Mouse (Mus musculus): ENCODE measurements around the gene Rapgefl1. TPM values are rescaled to one million over a fixed set of nuclear protein-coding genes. Genes with fewer than 3 reads are reported as not detected.
A peak's percentile ranks its signal among the peaks of the same experiment; 100 is the strongest.

Rapgefl1 gene
- polyA plus RNA-seq, 1 experiment from 2014 or later = 0.57 TPM

DNA sequence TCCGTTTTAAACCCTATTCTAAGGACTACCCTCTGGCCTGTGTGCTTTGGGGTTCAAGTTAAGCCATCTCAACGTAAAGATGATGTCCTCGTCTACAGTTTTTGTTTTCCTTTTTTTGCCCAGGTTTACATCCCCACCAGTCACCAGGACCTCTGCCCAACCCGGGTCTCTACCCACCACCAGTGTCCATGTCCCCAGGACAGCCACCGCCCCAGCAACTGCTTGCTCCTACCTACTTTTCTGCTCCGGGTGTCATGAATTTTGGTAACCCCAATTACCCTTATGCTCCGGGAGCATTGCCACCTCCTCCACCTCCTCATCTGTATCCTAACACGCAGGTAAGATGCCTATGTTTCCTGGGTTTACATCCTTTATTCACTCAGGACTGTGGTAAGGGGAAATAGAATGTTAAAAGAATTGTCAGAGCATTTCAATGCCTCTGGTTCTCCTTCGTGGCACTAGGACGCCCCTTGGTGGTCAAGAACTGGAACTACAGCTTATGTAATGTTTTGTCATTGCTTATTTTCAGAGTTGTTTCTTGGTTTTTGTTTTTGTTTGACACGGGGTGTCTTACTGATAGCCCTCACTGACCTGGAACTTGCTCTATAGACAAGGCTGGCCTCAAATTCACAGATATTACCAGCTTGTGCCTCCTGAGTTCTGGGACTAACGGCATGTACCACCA is 7.4 kb upstream of the Rapgefl1 start:
- no peak overlapping the region for H3K4me2 ChIP-seq
- no peak overlapping the region for H3K27ac ChIP-seq (ENCODE audit: low read depth, low read length)
- H3K4me3 ChIP-seq (ENCODE audit: low read depth, low read length) = no peak overlapping the region
- WGBS (ENCODE audit: insufficient replicate concordance) = 72% methylated on average over 12 of the region's 12 CpGs
- H3K9me3 ChIP-seq (replicated peaks; ENCODE audit: control insufficient read depth, low read length) = no peaks in the 10 kb centered on the region
- no peak overlapping the region for H3K9ac ChIP-seq (ENCODE audit: low read depth, low read length)
- H3K4me1 ChIP-seq (ENCODE audit: control insufficient read depth, insufficient read depth, low read length) = no peaks in the 10 kb centered on the region
- peaks cover 34% of the 10 kb centered on the region for H3K36me3 ChIP-seq (ENCODE audit: control insufficient read depth, insufficient read depth, low read length)
- ATAC-seq (replicated peaks; ENCODE audit: insufficient number of reproducible peaks, low FRiP score, low TSS enrichment) = no peak
- no peaks in the 10 kb centered on the region for H3K27me3 ChIP-seq (ENCODE audit: control insufficient read depth, insufficient read depth, low read length)

DNA sequence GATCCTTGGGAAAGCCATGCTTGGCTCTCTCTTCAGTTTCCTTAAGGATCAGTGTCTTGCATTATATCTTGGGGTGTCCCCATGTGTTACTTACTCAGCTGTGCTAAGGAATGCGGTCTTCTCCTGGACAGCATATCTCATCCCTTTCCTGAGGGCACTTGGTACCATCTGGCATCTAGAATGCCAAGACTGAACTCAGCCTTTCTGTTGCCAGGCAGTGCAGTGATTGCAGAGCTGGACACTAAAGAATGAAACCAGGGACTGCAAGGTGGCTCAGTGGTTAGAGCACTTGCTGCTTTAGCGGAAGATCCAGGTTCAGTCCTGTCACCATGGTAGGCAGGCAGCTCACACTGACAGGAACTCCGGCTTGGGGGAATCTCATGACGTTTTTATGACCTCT is 6.7 kb upstream of the Rapgefl1 start:
- Histone ChIP-seq H3K27ac (ENCODE audit: low read depth, low read length) (no peak overlapping the region), H3K9ac (ENCODE audit: low read depth, low read length) (no peak overlapping the region), H3K4me3 (ENCODE audit: low read depth, low read length) (no peak overlapping the region), H3K27me3 (ENCODE audit: control insufficient read depth, insufficient read depth, low read length) (no peaks in the 10 kb centered on the region), H3K9me3 (replicated peaks; ENCODE audit: control insufficient read depth, low read length) (no peaks in the 10 kb centered on the region), H3K4me1 (ENCODE audit: control insufficient read depth, insufficient read depth, low read length) (no peaks in the 10 kb centered on the region), H3K36me3 (ENCODE audit: control insufficient read depth, insufficient read depth, low read length) (peaks cover 32% of the 10 kb centered on the region), H3K4me2 (no peak overlapping the region)
- 73% methylated on average over 4 of the region's 4 CpGs for WGBS (ENCODE audit: insufficient replicate concordance)
- ATAC-seq (replicated peaks; ENCODE audit: insufficient number of reproducible peaks, low FRiP score, low TSS enrichment) = no peak

DNA sequence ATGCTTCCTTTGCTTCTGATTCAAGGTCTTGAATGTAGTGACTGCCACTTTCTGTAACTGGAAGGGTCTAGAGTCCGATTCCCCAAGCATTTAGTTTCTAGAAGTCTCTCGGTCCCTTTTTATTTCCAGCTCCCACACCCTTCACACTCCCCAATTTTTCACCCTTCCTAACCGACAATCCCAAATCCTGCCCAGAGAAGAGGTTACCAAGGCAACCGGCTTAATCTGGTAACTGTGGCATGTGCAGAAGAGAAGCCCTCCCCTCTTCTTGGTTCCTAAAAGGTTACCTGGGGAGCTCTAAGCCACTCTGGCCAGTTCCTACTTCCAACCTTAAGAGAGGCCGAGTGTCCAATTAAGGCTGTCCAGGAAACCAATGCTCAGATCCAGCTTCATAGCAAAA is 1.3 kb upstream of the Rapgefl1 start:
- peaks cover 11% of the 10 kb centered on the region for H3K36me3 ChIP-seq (ENCODE audit: control insufficient read depth, insufficient read depth, low read length)
- ATAC-seq (replicated peaks; ENCODE audit: insufficient number of reproducible peaks, low FRiP score, low TSS enrichment) = no peak
- no peak overlapping the region for H3K4me2 ChIP-seq
- peaks cover 29% of the 10 kb centered on the region for H3K27me3 ChIP-seq (ENCODE audit: control insufficient read depth, insufficient read depth, low read length)
- H3K9ac ChIP-seq (ENCODE audit: low read depth, low read length) = no peak overlapping the region
- WGBS (ENCODE audit: insufficient replicate concordance) = 50% methylated on average over 5 of the region's 5 CpGs
- peaks cover 16% of the 10 kb centered on the region for H3K4me1 ChIP-seq (ENCODE audit: control insufficient read depth, insufficient read depth, low read length)
- no peak overlapping the region for H3K27ac ChIP-seq (ENCODE audit: low read depth, low read length)
- no peaks in the 10 kb centered on the region for H3K9me3 ChIP-seq (replicated peaks; ENCODE audit: control insufficient read depth, low read length)
- no peak overlapping the region for H3K4me3 ChIP-seq (ENCODE audit: low read depth, low read length)

DNA sequence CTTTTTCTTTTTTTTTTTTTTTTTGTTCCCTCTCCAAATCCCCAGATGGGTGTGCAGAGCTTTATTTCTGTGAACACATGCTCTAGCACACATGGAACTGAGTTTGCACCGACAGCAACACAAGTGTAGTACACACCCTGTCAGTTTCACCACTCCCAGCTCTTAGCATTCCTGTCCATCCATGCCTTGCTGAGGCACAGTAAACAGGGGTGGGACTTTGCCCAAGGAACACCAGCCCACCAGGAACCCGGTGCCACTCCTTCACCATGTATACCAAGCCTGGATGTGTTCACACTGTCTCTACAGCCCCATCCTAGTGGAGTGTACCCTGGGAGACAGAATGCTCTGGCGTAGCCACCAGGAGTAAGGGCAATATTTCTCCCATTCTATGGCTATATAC is 860 bp upstream of the Rapgefl1 start:
- WGBS (ENCODE audit: insufficient replicate concordance) = 67% methylated on average over 3 of the region's 3 CpGs
- H3K4me3 ChIP-seq (ENCODE audit: low read depth, low read length) = no peak overlapping the region
- H3K9ac ChIP-seq (ENCODE audit: low read depth, low read length) = no peak overlapping the region
- peaks cover 11% of the 10 kb centered on the region for H3K36me3 ChIP-seq (ENCODE audit: control insufficient read depth, insufficient read depth, low read length)
- no peak overlapping the region for H3K4me2 ChIP-seq
- ATAC-seq (replicated peaks; ENCODE audit: insufficient number of reproducible peaks, low FRiP score, low TSS enrichment) = no peak
- H3K9me3 ChIP-seq (replicated peaks; ENCODE audit: control insufficient read depth, low read length) = no peaks in the 10 kb centered on the region
- no peak overlapping the region for H3K27ac ChIP-seq (ENCODE audit: low read depth, low read length)
- H3K27me3 ChIP-seq (ENCODE audit: control insufficient read depth, insufficient read depth, low read length) = peaks cover 32% of the 10 kb centered on the region
- peaks cover 16% of the 10 kb centered on the region for H3K4me1 ChIP-seq (ENCODE audit: control insufficient read depth, insufficient read depth, low read length)

DNA sequence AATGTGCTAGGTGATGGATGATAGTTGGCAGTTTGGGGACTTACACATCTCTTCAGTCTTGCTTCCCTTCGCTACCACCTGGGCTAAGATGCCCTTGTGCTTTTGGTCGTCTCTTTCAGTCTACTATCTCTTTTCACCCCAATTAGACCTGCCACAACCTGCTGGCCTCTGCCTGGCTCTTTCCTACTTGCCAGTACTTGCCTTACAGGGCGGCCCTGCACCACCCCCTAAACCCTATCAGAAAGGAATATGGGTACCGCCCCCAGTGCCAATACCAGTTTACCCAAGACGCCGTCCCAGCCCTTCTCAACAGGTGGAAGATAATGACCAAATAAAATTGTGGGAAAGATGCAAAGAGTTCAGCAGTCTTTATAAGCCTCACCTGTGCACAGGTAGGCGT is 457 bp upstream of the Rapgefl1 start:
- Histone ChIP-seq H3K27me3 (ENCODE audit: control insufficient read depth, insufficient read depth, low read length) (peaks cover 32% of the 10 kb centered on the region), H3K4me3 (ENCODE audit: low read depth, low read length) (peak overlapping the region; percentile 69; the same call in 1 of the 2 replicates), H3K36me3 (ENCODE audit: control insufficient read depth, insufficient read depth, low read length) (peaks cover 11% of the 10 kb centered on the region), H3K27ac (ENCODE audit: low read depth, low read length) (no peak overlapping the region), H3K4me1 (ENCODE audit: control insufficient read depth, insufficient read depth, low read length) (peaks cover 16% of the 10 kb centered on the region), H3K9me3 (replicated peaks; ENCODE audit: control insufficient read depth, low read length) (no peaks in the 10 kb centered on the region), H3K9ac (ENCODE audit: low read depth, low read length) (no peak overlapping the region), H3K4me2 (peak overlapping the region; percentile 100)
- WGBS (ENCODE audit: insufficient replicate concordance) = 30% methylated on average over 7 of the region's 7 CpGs
- no peak for ATAC-seq (replicated peaks; ENCODE audit: insufficient number of reproducible peaks, low FRiP score, low TSS enrichment)

DNA sequence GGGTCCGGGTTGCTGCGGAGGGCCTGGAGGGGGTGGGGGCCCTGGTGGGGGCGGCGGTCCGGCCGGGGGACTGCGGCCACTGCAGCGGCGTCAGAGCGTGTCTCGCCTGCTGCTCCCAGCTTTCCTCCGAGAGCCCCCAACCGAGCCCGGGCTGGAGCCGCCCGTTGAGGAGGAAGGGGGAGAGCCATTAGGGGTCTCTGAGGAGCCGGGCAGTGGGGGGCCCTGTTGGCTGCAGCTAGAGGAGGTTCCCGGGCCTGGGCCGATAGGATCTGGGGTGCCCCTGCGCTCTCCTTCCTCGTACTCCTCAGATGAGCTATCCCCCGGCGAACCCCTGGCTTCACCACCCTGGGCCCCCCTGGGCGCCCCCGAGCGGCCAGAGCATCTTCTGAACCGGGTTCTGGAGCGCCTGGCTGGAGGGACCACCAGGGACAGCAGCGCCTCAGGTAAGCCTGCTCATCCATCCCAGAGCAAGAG is 683 bp downstream of the Rapgefl1 start:
- peaks cover 11% of the 10 kb centered on the region for H3K36me3 ChIP-seq (ENCODE audit: control insufficient read depth, insufficient read depth, low read length)
- no peaks in the 10 kb centered on the region for H3K9me3 ChIP-seq (replicated peaks; ENCODE audit: control insufficient read depth, low read length)
- no peak overlapping the region for H3K27ac ChIP-seq (ENCODE audit: low read depth, low read length)
- ATAC-seq (replicated peaks; ENCODE audit: insufficient number of reproducible peaks, low FRiP score, low TSS enrichment) = 0 out of 2 replicates have a peak, but pooled peaks have one; percentile 8
- peaks cover 16% of the 10 kb centered on the region for H3K4me1 ChIP-seq (ENCODE audit: control insufficient read depth, insufficient read depth, low read length)
- H3K4me2 ChIP-seq = peak overlapping the region; percentile 100
- H3K9ac ChIP-seq (ENCODE audit: low read depth, low read length) = peak overlapping the region; percentile 75
- WGBS (ENCODE audit: insufficient replicate concordance) = 1% methylated on average over 26 of the region's 29 CpGs
- H3K27me3 ChIP-seq (ENCODE audit: control insufficient read depth, insufficient read depth, low read length) = peaks cover 32% of the 10 kb centered on the region
- peak overlapping the region; percentile 69 for H3K4me3 ChIP-seq (ENCODE audit: low read depth, low read length)

DNA sequence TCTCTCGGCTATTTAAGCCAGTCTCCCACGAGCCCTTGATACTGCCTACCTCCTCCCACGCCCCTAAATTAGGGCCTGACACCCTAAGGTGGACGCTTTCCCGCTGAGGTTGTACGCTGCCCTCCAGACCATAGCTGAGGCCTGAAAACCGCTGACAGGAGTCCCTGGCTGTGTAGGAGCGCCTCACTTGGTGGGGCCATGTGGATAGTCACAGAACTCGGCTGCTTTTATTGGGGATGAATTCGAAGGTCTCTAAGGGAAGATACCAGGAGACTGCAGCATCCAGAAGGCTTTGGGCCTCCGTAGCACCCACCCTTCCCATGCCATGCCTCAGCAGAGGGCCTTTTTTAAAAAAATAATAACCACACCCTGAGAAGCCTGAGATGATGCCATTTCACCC is 1.3 kb downstream of the Rapgefl1 start:
- ATAC-seq (replicated peaks; ENCODE audit: insufficient number of reproducible peaks, low FRiP score, low TSS enrichment) = no peak
- peaks cover 16% of the 10 kb centered on the region for H3K4me1 ChIP-seq (ENCODE audit: control insufficient read depth, insufficient read depth, low read length)
- peaks cover 10% of the 10 kb centered on the region for H3K36me3 ChIP-seq (ENCODE audit: control insufficient read depth, insufficient read depth, low read length)
- no peak overlapping the region for H3K9ac ChIP-seq (ENCODE audit: low read depth, low read length)
- 55% methylated on average over 11 of the region's 11 CpGs for WGBS (ENCODE audit: insufficient replicate concordance)
- H3K4me3 ChIP-seq (ENCODE audit: low read depth, low read length) = peak overlapping the region; percentile 69
- H3K4me2 ChIP-seq = peak overlapping the region; percentile 100
- H3K9me3 ChIP-seq (replicated peaks; ENCODE audit: control insufficient read depth, low read length) = no peaks in the 10 kb centered on the region
- peaks cover 32% of the 10 kb centered on the region for H3K27me3 ChIP-seq (ENCODE audit: control insufficient read depth, insufficient read depth, low read length)
- H3K27ac ChIP-seq (ENCODE audit: low read depth, low read length) = no peak overlapping the region

DNA sequence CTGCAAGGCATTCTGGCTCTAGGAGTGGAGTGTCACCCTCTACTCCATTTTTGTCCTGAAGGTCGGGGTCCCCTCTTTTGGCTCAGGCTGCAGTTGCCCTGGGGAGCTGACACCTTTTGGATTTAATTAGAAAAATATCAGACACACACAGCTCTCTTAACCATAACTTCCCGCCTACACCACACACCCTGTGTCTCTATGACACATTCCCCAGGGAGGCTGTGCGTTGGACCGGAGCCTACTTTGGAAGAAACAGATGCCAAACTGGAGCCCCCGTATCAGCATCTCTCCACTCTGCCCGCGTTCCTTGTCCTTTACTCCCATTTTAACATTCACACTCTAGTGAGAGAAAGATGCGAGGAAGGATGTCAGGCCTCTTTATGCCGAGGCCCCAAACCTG is 1.9 kb downstream of the Rapgefl1 start:
- H3K4me2 ChIP-seq = no peak overlapping the region
- no peaks in the 10 kb centered on the region for H3K9me3 ChIP-seq (replicated peaks; ENCODE audit: control insufficient read depth, low read length)
- H3K27ac ChIP-seq (ENCODE audit: low read depth, low read length) = no peak overlapping the region
- H3K27me3 ChIP-seq (ENCODE audit: control insufficient read depth, insufficient read depth, low read length) = peaks cover 32% of the 10 kb centered on the region
- no peak overlapping the region for H3K4me3 ChIP-seq (ENCODE audit: low read depth, low read length)
- ATAC-seq (replicated peaks; ENCODE audit: insufficient number of reproducible peaks, low FRiP score, low TSS enrichment) = no peak
- 73% methylated on average over 9 of the region's 9 CpGs for WGBS (ENCODE audit: insufficient replicate concordance)
- peaks cover 16% of the 10 kb centered on the region for H3K4me1 ChIP-seq (ENCODE audit: control insufficient read depth, insufficient read depth, low read length)
- no peak overlapping the region for H3K9ac ChIP-seq (ENCODE audit: low read depth, low read length)
- peaks cover 4% of the 10 kb centered on the region for H3K36me3 ChIP-seq (ENCODE audit: control insufficient read depth, insufficient read depth, low read length)

DNA sequence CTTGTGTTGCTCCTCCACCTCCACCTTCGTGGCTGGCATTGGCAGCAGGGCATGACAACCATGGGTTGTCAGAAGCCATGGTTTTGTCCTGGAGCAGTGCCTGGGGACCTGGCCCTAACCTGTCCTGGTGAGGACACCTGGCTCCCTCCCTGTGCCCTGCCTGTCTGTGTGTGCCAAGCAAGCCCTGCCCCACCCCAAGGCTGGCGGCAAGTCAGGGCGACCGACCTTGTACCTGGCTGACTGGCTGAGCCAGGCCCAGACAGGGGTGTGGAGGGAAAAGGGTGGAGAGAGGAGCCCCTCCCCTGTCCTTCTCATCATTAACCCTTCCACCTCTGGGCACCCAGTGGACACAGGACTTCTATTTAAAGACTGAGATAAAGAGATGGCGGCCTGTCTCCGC is 2.8 kb downstream of the Rapgefl1 start:
- Histone ChIP-seq H3K4me2 (no peak overlapping the region), H3K36me3 (ENCODE audit: control insufficient read depth, insufficient read depth, low read length) (no peaks in the 10 kb centered on the region), H3K4me1 (ENCODE audit: control insufficient read depth, insufficient read depth, low read length) (peaks cover 16% of the 10 kb centered on the region), H3K4me3 (ENCODE audit: low read depth, low read length) (no peak overlapping the region), H3K27me3 (ENCODE audit: control insufficient read depth, insufficient read depth, low read length) (peaks cover 32% of the 10 kb centered on the region), H3K9me3 (replicated peaks; ENCODE audit: control insufficient read depth, low read length) (no peaks in the 10 kb centered on the region), H3K9ac (ENCODE audit: low read depth, low read length) (no peak overlapping the region), H3K27ac (ENCODE audit: low read depth, low read length) (no peak overlapping the region)
- ATAC-seq (replicated peaks; ENCODE audit: insufficient number of reproducible peaks, low FRiP score, low TSS enrichment) = no peak
- WGBS (ENCODE audit: insufficient replicate concordance) = 41% methylated on average over 6 of the region's 6 CpGs
